Mouse (Mus musculus) bone marrow, adult 2 months (tissue): ENCODE data around the gene Btbd8.

ENCODE experiments used
- CTCF ChIP-seq: fragments of 200-500 bp; IDR thresholded peaks from 2 replicates; pipeline ENCODE4 v1.5.1; 2011; ENCODE audit warnings: low read length, control low read depth; ENCODE audit not compliant: control insufficient read depth, insufficient read depth
- POLR2A ChIP-seq: fragments of 200-500 bp; IDR thresholded peaks from 2 replicates; pipeline ENCODE4 v1.6.1; 2011; ENCODE audit warnings: low read depth, mild to moderate bottlenecking, control low read depth, low read length, borderline replicate concordance; ENCODE audit not compliant: control insufficient read depth

- no peak for TF ChIP-seq CTCF
- TF ChIP-seq POLR2A = no peak
Measured at GRCm38 (mm10) chr5:107498806-107499310, 61.1 kb downstream of the Btbd8 start.
